20 mouse cellular contexts compared by ENCODE assay signal in the genomic region with DNA sequence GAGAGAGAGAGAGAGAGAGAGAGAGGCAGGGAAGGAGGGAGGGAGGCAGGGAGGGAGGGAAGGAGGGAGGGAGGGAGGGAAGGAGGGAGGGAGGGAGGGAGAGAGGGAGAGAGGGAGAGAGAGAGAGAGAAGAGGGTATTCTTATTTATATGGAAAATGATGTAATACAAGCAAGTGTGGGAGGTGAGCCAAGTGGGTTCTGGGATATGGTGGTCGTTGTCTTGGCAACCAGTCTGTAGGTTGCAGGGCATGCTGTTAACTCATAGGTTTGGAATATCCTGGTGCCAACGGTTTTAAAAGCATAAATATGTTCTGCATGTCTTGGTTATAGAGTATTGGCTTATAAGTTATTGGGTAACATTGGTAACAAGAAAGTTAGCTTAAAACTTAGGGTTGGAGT. TPM values are rescaled to one million over a fixed set of nuclear protein-coding genes. Genes with fewer than 3 reads are reported as not detected.
"Had no signal": no experiment of that assay in that cellular context is flagged by ENCODE, and none has a peak within 500 bp of the region (broad histone marks: within the 10 kb centered on the region; RNA-seq: fewer than 3 reads in every experiment).

No protein-coding gene starts in this region.

- H3K4me1 ChIP-seq: kidney, embryonic 15.5 days; limb, embryonic 12.5 days; midbrain, embryonic 12.5 days; neural tube, embryonic 15.5 days had no signal

- H3K27ac ChIP-seq: kidney, embryonic 15.5 days; limb, embryonic 12.5 days; liver, embryonic 14.5 days; macrophage; midbrain, embryonic 12.5 days; neural tube, embryonic 15.5 days had no signal

- ATAC-seq: intestine, embryonic 16.5 days; midbrain, embryonic 16.5 days had no signal

- H3K4me3 ChIP-seq: kidney, embryonic 15.5 days; limb, embryonic 12.5 days; megakaryocyte, embryonic 14.5 days; midbrain, embryonic 12.5 days; neural tube, embryonic 15.5 days had no signal

- H3K4me2 ChIP-seq: kidney, embryonic 15.5 days; limb, embryonic 12.5 days; midbrain, embryonic 12.5 days; neural tube, embryonic 15.5 days had no signal

- H3K36me3 ChIP-seq: kidney, embryonic 15.5 days; limb, embryonic 12.5 days; midbrain, embryonic 12.5 days; neural tube, embryonic 15.5 days had no signal

- H3K9ac ChIP-seq: kidney, embryonic 15.5 days; limb, embryonic 12.5 days; liver, embryonic 14.5 days; midbrain, embryonic 12.5 days; neural tube, embryonic 15.5 days had no signal

- H3K9me3 ChIP-seq: kidney, embryonic 15.5 days; limb, embryonic 12.5 days; megakaryocyte, embryonic 14.5 days; midbrain, embryonic 12.5 days; neural tube, embryonic 15.5 days had no signal

- H3K27me3 ChIP-seq: kidney, embryonic 15.5 days; limb, embryonic 12.5 days; megakaryocyte, embryonic 14.5 days; midbrain, embryonic 12.5 days; neural tube, embryonic 15.5 days had no signal

- DNase-seq: kidney, adult 2 months; kidney, postnatal 14 days; lung, adult 18-20 months; lung, postnatal 10 days; right cerebral cortex, adult 18-20 months; thymus, postnatal 4 days had no signal

RNA-seq across cellular contexts. Expression of a gene that starts 13.6 kb away (rescaled TPM):
- polyA plus RNA-seq: kidney, adult 2 months; kidney, embryonic 15.5 days; large intestine, adult 2 months; limb, embryonic 12.5 days; liver, adult 2 months; liver, embryonic 14.5 days; macrophage; midbrain, embryonic 12.5 days; midbrain, embryonic 16.5 days; neural tube, embryonic 11.5 days; neural tube, embryonic 15.5 days; small intestine, adult 2 months; stomach, embryonic 16.5 days had no signal

RNA-seq across cellular contexts. Expression of a gene that starts 15.3 kb away (rescaled TPM):
- polyA plus RNA-seq: intestine, embryonic 16.5 days; kidney, adult 2 months; kidney, embryonic 15.5 days; large intestine, adult 2 months; limb, embryonic 12.5 days; liver, adult 2 months; liver, embryonic 14.5 days; macrophage; midbrain, embryonic 12.5 days; midbrain, embryonic 16.5 days; neural tube, embryonic 11.5 days; neural tube, embryonic 15.5 days; small intestine, adult 2 months; stomach, embryonic 16.5 days had no signal

RNA-seq across cellular contexts. Expression of a gene that starts 36.4 kb away (rescaled TPM):
- polyA plus RNA-seq: intestine, embryonic 16.5 days; kidney, adult 2 months; kidney, embryonic 15.5 days; large intestine, adult 2 months; limb, embryonic 12.5 days; liver, adult 2 months; liver, embryonic 14.5 days; macrophage; midbrain, embryonic 12.5 days; midbrain, embryonic 16.5 days; neural tube, embryonic 11.5 days; neural tube, embryonic 15.5 days; small intestine, adult 2 months; stomach, embryonic 16.5 days had no signal

RNA-seq across cellular contexts. Expression of a gene that starts 37.5 kb away (rescaled TPM):
- polyA plus RNA-seq: intestine, embryonic 16.5 days; kidney, adult 2 months; kidney, embryonic 15.5 days; large intestine, adult 2 months; limb, embryonic 12.5 days; liver, adult 2 months; liver, embryonic 14.5 days; macrophage; midbrain, embryonic 12.5 days; midbrain, embryonic 16.5 days; neural tube, embryonic 11.5 days; neural tube, embryonic 15.5 days; small intestine, adult 2 months; stomach, embryonic 16.5 days had no signal

RNA-seq across cellular contexts. Expression of a gene that starts 59.4 kb away (rescaled TPM):
- polyA plus RNA-seq: intestine, embryonic 16.5 days; kidney, adult 2 months; kidney, embryonic 15.5 days; limb, embryonic 12.5 days; liver, adult 2 months; liver, embryonic 14.5 days; macrophage; midbrain, embryonic 12.5 days; midbrain, embryonic 16.5 days; neural tube, embryonic 11.5 days; neural tube, embryonic 15.5 days; small intestine, adult 2 months; stomach, embryonic 16.5 days had no signal
